Mouse (Mus musculus) T-cell, adult 2 months (primary cell): ENCODE results near the gene Trank1.

Experiments used
- DNase-seq: peaks from one replicate; pipeline ENCODE4 v3.0.0; 2022; ENCODE audit warnings: low spot score

Trank1 gene

GRCm38 (mm10) chr9:111381056-111382025 lies 69.8 kb downstream of the Trank1 start:
- no peak for DNase-seq

GRCm38 (mm10) chr9:111382469-111382868 lies 70.9 kb downstream of the Trank1 start:
- DNase-seq: no peak

GRCm38 (mm10) chr9:111383046-111383445 lies 71.5 kb downstream of the Trank1 start:
- no peak for DNase-seq

GRCm38 (mm10) chr9:111383756-111384155 lies 72.2 kb downstream of the Trank1 start:
- DNase-seq: no peak

GRCm38 (mm10) chr9:111385526-111386491 lies 74.3 kb downstream of the Trank1 start:
- DNase-seq: no peak

- DNase-seq: no peak
Observed at GRCm38 (mm10) chr9:111386569-111386968, 75.0 kb downstream of the Trank1 start.

- no peak for DNase-seq
Observed at GRCm38 (mm10) chr9:111387576-111387975, 76.0 kb downstream of the Trank1 start.

GRCm38 (mm10) chr9:111390016-111390415 lies 78.5 kb downstream of the Trank1 start:
- DNase-seq: no peak

- DNase-seq: no peak
Observed at GRCm38 (mm10) chr9:111391036-111391435, 79.5 kb downstream of the Trank1 start.

- DNase-seq: no peak
Observed at GRCm38 (mm10) chr9:111391926-111392442, 80.4 kb downstream of the Trank1 start.

GRCm38 (mm10) chr9:111395265-111395664 lies 83.7 kb downstream of the Trank1 start:
- no peak for DNase-seq

- DNase-seq: no peak
Observed at GRCm38 (mm10) chr9:111398059-111398458, 86.5 kb downstream of the Trank1 start.

- DNase-seq: no peak
Observed at GRCm38 (mm10) chr9:111400089-111400488, 88.5 kb downstream of the Trank1 start.

- DNase-seq: no peak
Observed at GRCm38 (mm10) chr9:111403159-111403558, 91.6 kb downstream of the Trank1 start.

GRCm38 (mm10) chr9:111404346-111405079 lies 93.0 kb downstream of the Trank1 start:
- no peak for DNase-seq

- DNase-seq: no peak
Observed at GRCm38 (mm10) chr9:111405080-111405428, 93.5 kb downstream of the Trank1 start.

- no peak for DNase-seq
Observed at GRCm38 (mm10) chr9:111408012-111408411, 96.5 kb downstream of the Trank1 start.

GRCm38 (mm10) chr9:111408427-111408826 lies 96.9 kb downstream of the Trank1 start:
- no peak for DNase-seq

- DNase-seq: no peak
Observed at GRCm38 (mm10) chr9:111412471-111413160, 101.1 kb downstream of the Trank1 start.

GRCm38 (mm10) chr9:111421862-111422261 lies 110.3 kb downstream of the Trank1 start:
- DNase-seq: no peak

- DNase-seq: no peak
Observed at GRCm38 (mm10) chr9:111422567-111422966, 111.0 kb downstream of the Trank1 start.
